Mouse (Mus musculus): Measurements from ENCODE around the gene Tmem212.
A peak's percentile ranks its signal among the peaks of the same experiment; 100 is the strongest.
"Not testable (repeated sequence)": the region's sequence is repeated elsewhere in the genome, so short reads cannot be mapped to it uniquely, and the experiment has no call there.

Gene Tmem212

GRCm38 (mm10) chr3:27896318-27896892, at the start of gene Tmem212:
TSS of gene Tmem212 (minus strand) at chr3:27896368.
- no peak for DNase-seq

- not testable (repeated sequence) for DNase-seq
Observed at GRCm38 (mm10) chr3:27945397-27945796, 49.2 kb upstream of the Tmem212 start.

- peak; percentile 28 for DNase-seq
Observed at GRCm38 (mm10) chr3:27942991-27943390, 46.8 kb upstream of the Tmem212 start.

GRCm38 (mm10) chr3:27941634-27942033, 45.5 kb upstream of the Tmem212 start:
- no peak for DNase-seq

GRCm38 (mm10) chr3:27938381-27939323, 42.5 kb upstream of the Tmem212 start, which contains the start of gene Pld1:
TSS of gene Pld1 (plus strand) at chr3:27938695.
- peak; percentile 85 for DNase-seq

- DNase-seq: no peak
Observed at GRCm38 (mm10) chr3:27937144-27938110, 41.3 kb upstream of the Tmem212 start.

GRCm38 (mm10) chr3:27936731-27937130, 40.6 kb upstream of the Tmem212 start:
- DNase-seq: no peak

GRCm38 (mm10) chr3:27935644-27936043, 39.5 kb upstream of the Tmem212 start:
- no peak for DNase-seq

- DNase-seq: no peak
Observed at GRCm38 (mm10) chr3:27932391-27932790, 36.2 kb upstream of the Tmem212 start.

GRCm38 (mm10) chr3:27929219-27929618, 33.1 kb upstream of the Tmem212 start:
- no peak for DNase-seq

GRCm38 (mm10) chr3:27924037-27924436, 27.9 kb upstream of the Tmem212 start:
- no peak for DNase-seq

- peak; percentile 54 for DNase-seq
Observed at GRCm38 (mm10) chr3:27921268-27922020, 25.3 kb upstream of the Tmem212 start.

GRCm38 (mm10) chr3:27918656-27919436, 22.7 kb upstream of the Tmem212 start:
- DNase-seq: no peak

GRCm38 (mm10) chr3:27909016-27909415, 12.8 kb upstream of the Tmem212 start:
- no peak for DNase-seq

- DNase-seq: no peak
Observed at GRCm38 (mm10) chr3:27908316-27908715, 12.1 kb upstream of the Tmem212 start.

GRCm38 (mm10) chr3:27907301-27907700, 11.1 kb upstream of the Tmem212 start:
- DNase-seq: no peak

GRCm38 (mm10) chr3:27906647-27907209, 10.6 kb upstream of the Tmem212 start:
- DNase-seq: no peak

- no peak for DNase-seq
Observed at GRCm38 (mm10) chr3:27904659-27905330, 8.6 kb upstream of the Tmem212 start.

GRCm38 (mm10) chr3:27901846-27902245, 5.7 kb upstream of the Tmem212 start:
- DNase-seq: no peak

- DNase-seq: no peak
Observed at GRCm38 (mm10) chr3:27899012-27899726, 3.0 kb upstream of the Tmem212 start.
